Mouse (Mus musculus) kidney, embryonic 15.5 days (tissue): ENCODE measurements at regions not wholly inside any gene's neighbourhood (a gene's known extent, or its start where the extent isn't known, plus 50 kb on each side); places are given as distances from the start of the nearest gene placed in this dataset.

ENCODE experiments used
- ATAC-seq: fragments of 200-750 bp; cut with Nextera tagmentation; replicated peaks from 2 replicates; pipeline ENCODE4 v1.8.0; 2017; ENCODE audit warnings: moderate TSS enrichment; ENCODE audit not compliant: low FRiP score
- H3K27ac ChIP-seq: fragments of 300-500 bp; sonication (generic); 2 replicates; pipeline ENCODE4 v1.5.1; 2015; ENCODE audit warnings: mild to moderate bottlenecking, inconsistent platforms
- H3K27me3 ChIP-seq: fragments of 300-500 bp; sonication (generic); 2 replicates; pipeline ENCODE4 v1.6.1; 2015; ENCODE audit warnings: inconsistent platforms
- H3K36me3 ChIP-seq: fragments of 300-500 bp; sonication (generic); 2 replicates; pipeline ENCODE4 v1.6.1; 2015; ENCODE audit warnings: inconsistent platforms
- H3K4me1 ChIP-seq: fragments of 300-500 bp; sonication (generic); 2 replicates; pipeline ENCODE4 v1.6.1; 2015; ENCODE audit warnings: inconsistent platforms
- H3K4me2 ChIP-seq: fragments of 300-500 bp; sonication (generic); 2 replicates; pipeline ENCODE4 v1.6.1; 2015; ENCODE audit warnings: moderate library complexity, mild to moderate bottlenecking, inconsistent platforms
- H3K4me3 ChIP-seq: fragments of 300-500 bp; sonication (generic); replicated peaks from 2 replicates; pipeline ENCODE4 v1.5.1; 2015; ENCODE audit warnings: mild to moderate bottlenecking, inconsistent platforms
- H3K9ac ChIP-seq: fragments of 300-500 bp; sonication (generic); 2 replicates; pipeline ENCODE4 v1.6.1; 2015; ENCODE audit warnings: mild to moderate bottlenecking, inconsistent platforms
- H3K9me3 ChIP-seq: fragments of 300-500 bp; sonication (generic); replicated peaks from 2 replicates; pipeline ENCODE4 v1.6.1; 2016; ENCODE audit warnings: inconsistent platforms
- WGBS: fragments of 180-500 bp; shearing (Covaris S2); methylation state at CpG from one replicate; pipeline ENCODE4 v1.1.7; 2015; ENCODE audit warnings: mixed read lengths; 5-methylcytosine and 5-hydroxymethylcytosine counted together

DNA sequence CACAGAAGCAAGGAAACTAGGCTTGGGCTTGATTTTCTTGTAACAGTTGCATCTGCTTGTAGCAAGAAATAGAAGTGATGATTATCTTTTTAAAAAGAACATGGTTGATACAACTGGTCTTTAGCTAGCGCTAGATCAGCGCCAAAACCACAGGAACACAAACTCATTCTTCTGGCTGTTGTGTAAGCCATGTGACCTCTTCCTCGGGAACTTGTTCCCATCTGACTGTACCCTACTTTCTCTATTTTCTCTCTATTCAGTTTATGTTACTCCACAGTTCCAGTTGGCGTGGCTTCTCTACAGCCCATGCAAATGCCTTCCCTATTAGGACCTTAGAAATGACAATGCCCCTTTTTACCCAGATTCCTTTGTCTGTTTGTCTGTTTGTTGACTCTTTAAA, 187.4 kb downstream of the Prkcq start:
- 81% methylated on average over 4 of the region's 4 CpGs for WGBS
- Histone ChIP-seq H3K4me1 (0 out of 2 replicates have a peak, but pooled peaks cover 2% of the 10 kb centered on the region), H3K9ac (no peak overlapping the region), H3K9me3 (no peaks in the 10 kb centered on the region), H3K27ac (no peak overlapping the region), H3K4me3 (no peak overlapping the region), H3K27me3 (no peaks in the 10 kb centered on the region), H3K4me2 (no peak overlapping the region), H3K36me3 (no peaks in the 10 kb centered on the region)
- no peak for ATAC-seq

DNA sequence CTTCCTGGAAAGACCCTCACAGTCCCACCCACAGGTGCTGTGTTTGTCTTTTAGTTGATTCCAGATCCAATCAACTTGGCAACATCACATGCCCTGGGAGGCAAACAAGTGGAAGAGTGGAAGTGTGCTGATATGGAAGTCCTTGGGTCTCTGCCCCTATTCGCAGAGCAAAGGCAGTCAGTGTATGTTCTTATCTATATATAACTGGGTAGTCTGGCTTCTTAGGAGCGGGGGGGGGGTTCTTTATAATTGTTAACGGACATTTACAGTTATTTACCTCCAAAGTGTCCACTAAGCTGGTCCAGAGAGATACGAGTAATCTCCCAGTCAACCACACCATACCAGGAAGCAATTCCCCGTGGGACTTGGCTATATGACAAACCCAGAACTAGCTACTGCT, 184.8 kb downstream of the Prkcq start:
- Histone ChIP-seq H3K27me3 (no peaks in the 10 kb centered on the region), H3K4me1 (no peaks in the 10 kb centered on the region), H3K9ac (no peak overlapping the region), H3K4me2 (no peak overlapping the region), H3K27ac (no peak overlapping the region), H3K36me3 (no peaks in the 10 kb centered on the region), H3K9me3 (no peaks in the 10 kb centered on the region), H3K4me3 (no peak overlapping the region)
- 88% methylated on average over 5 of the region's 5 CpGs for WGBS
- ATAC-seq = no peak

DNA sequence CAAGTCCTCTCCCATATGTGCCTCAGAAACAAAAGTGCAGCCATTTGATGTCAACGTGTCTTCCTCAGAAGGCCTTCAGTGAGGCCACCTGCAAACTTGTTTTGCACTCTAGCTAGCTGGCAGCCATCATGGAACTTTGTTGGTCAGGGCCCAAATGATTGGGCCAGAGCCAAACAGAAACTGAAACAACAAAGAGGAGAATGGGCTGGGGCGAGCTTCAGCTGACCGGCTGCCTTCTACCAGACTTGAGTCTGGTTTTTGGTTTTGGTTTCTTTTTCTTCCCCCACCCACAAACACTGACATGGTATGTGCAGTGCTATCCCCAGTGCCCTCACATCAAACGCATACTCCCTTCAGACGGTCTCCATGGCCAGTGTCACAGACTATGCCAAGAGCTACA, 183.7 kb downstream of the Prkcq start:
- Histone ChIP-seq H3K36me3 (no peaks in the 10 kb centered on the region), H3K4me2 (no peak overlapping the region), H3K9me3 (no peaks in the 10 kb centered on the region), H3K4me1 (no peaks in the 10 kb centered on the region), H3K4me3 (no peak overlapping the region), H3K27ac (no peak overlapping the region), H3K9ac (no peak overlapping the region), H3K27me3 (no peaks in the 10 kb centered on the region)
- ATAC-seq = no peak
- WGBS = 87% methylated on average over 5 of the region's 5 CpGs
